13 mouse cellular contexts compared by ENCODE assay signal in genomic region chr8:34398914-34399813, GRCm38 (mm10).
A peak's percentile ranks its signal among the peaks of the same experiment; 100 is the strongest.
DNase-seq lines count a peak whose midpoint lies in the region; ATAC-seq and TF ChIP-seq lines count a peak whose summit lies in the region.
"Had no signal": no experiment of that assay in that cellular context is flagged by ENCODE, and none has a peak within 500 bp of the region (broad histone marks: within the 10 kb centered on the region; RNA-seq: fewer than 3 reads in every experiment).

No protein-coding gene starts in this region.

- H3K27me3 ChIP-seq in kidney, postnatal 0 days (ENCODE audit: insufficient read depth, low read length), result no peaks in the 10 kb centered on the region
- no peaks in the 10 kb centered on the region for H3K27me3 ChIP-seq in forebrain, embryonic 12.5 days
- H3K27me3 ChIP-seq in limb, embryonic 10.5 days (ENCODE audit: low read depth, poor library complexity, severe bottlenecking), result no peaks in the 10 kb centered on the region
- no peaks in the 10 kb centered on the region for H3K27me3 ChIP-seq in neural tube, embryonic 15.5 days (replicated peaks)

- TF ChIP-seq CTCF in kidney, postnatal 0 days (IDR thresholded peaks at IDR 0.05; ENCODE audit: low read depth), result no peak
- no peak for TF ChIP-seq CTCF in gastrocnemius, adult 2 months (IDR thresholded peaks at IDR 0.05)

- intact Hi-C loops in gastrocnemius, adult 2 months (cut with DNase I), result no loop called here

- peak; percentile 83 for DNase-seq in kidney, postnatal 0 days (ENCODE audit: low spot score)
- DNase-seq in kidney, adult 11 months, result no peak
- DNase-seq in limb, embryonic 10.5 days (ENCODE audit: low spot score), result no peak
- no peak for DNase-seq in spleen, adult 12 weeks (ENCODE audit: low spot score)
- DNase-seq in frontal cortex, postnatal 14 days (ENCODE audit: low spot score in 2 of 2), result no peak
- DNase-seq in gastrocnemius, adult 2 months, result no peak
- DNase-seq: adrenal gland, postnatal 25 days; cerebellum, postnatal 36 days; right cerebral cortex, postnatal 14 days had no signal

- no peak overlapping the region for H3K4me3 ChIP-seq in kidney, postnatal 0 days (replicated peaks; ENCODE audit: low read depth, low read length)
- no peak overlapping the region for H3K4me3 ChIP-seq in forebrain, embryonic 12.5 days (replicated peaks)
- no peak overlapping the region for H3K4me3 ChIP-seq in limb, embryonic 10.5 days
- H3K4me3 ChIP-seq in neural tube, embryonic 15.5 days (replicated peaks), result no peak overlapping the region
- no peak overlapping the region for H3K4me3 ChIP-seq in gastrocnemius, adult 2 months
- H3K4me3 ChIP-seq: myocyte had no signal

- peak; percentile 61 for ATAC-seq in kidney, postnatal 0 days (replicated peaks; ENCODE audit: low FRiP score, low read depth)
- ATAC-seq in forebrain, embryonic 12.5 days (ENCODE audit: low FRiP score), result no peak
- no peak for ATAC-seq in neural tube, embryonic 15.5 days (ENCODE audit: low FRiP score)
- ATAC-seq: intestine, postnatal 0 days had no signal

- no peaks in the 10 kb centered on the region for H3K36me3 ChIP-seq in kidney, postnatal 0 days (ENCODE audit: insufficient read depth, low read length)
- no peaks in the 10 kb centered on the region for H3K36me3 ChIP-seq in forebrain, embryonic 12.5 days (replicated peaks)
- no peaks in the 10 kb centered on the region for H3K36me3 ChIP-seq in limb, embryonic 10.5 days
- no peaks in the 10 kb centered on the region for H3K36me3 ChIP-seq in neural tube, embryonic 15.5 days

- H3K4me1 ChIP-seq in kidney, postnatal 0 days (replicated peaks; ENCODE audit: insufficient read depth, low read length), result no peaks in the 10 kb centered on the region
- H3K4me1 ChIP-seq in forebrain, embryonic 12.5 days, result peaks cover 27% of the 10 kb centered on the region
- H3K4me1 ChIP-seq in limb, embryonic 10.5 days, result peaks cover 31% of the 10 kb centered on the region
- H3K4me1 ChIP-seq in neural tube, embryonic 15.5 days, result peaks cover 29% of the 10 kb centered on the region

- no peak overlapping the region for H3K9ac ChIP-seq in kidney, postnatal 0 days (ENCODE audit: low read depth, low read length)
- no peak overlapping the region for H3K9ac ChIP-seq in forebrain, embryonic 12.5 days
- no peak overlapping the region for H3K9ac ChIP-seq in neural tube, embryonic 15.5 days (replicated peaks)

- no peaks in the 10 kb centered on the region for H3K9me3 ChIP-seq in kidney, postnatal 0 days (replicated peaks; ENCODE audit: low read length)
- no peaks in the 10 kb centered on the region for H3K9me3 ChIP-seq in forebrain, embryonic 12.5 days
- H3K9me3 ChIP-seq in limb, embryonic 10.5 days (replicated peaks), result no peaks in the 10 kb centered on the region
- no peaks in the 10 kb centered on the region for H3K9me3 ChIP-seq in neural tube, embryonic 15.5 days (replicated peaks)

- H3K27ac ChIP-seq in kidney, postnatal 0 days, result no peak overlapping the region
- H3K27ac ChIP-seq in forebrain, embryonic 12.5 days, result peak overlapping the region; percentile 84
- H3K27ac ChIP-seq in limb, embryonic 10.5 days, result peak overlapping the region; percentile 85
- peak overlapping the region; percentile 77 for H3K27ac ChIP-seq in neural tube, embryonic 15.5 days (replicated peaks)
- H3K27ac ChIP-seq in gastrocnemius, adult 2 months, result no peak overlapping the region

- WGBS in kidney, postnatal 0 days, result 37% methylated on average over 14 of the region's 14 CpGs
- WGBS in forebrain, embryonic 12.5 days, result 52% methylated on average over 14 of the region's 14 CpGs
- WGBS in limb, embryonic 10.5 days, result 59% methylated on average over 14 of the region's 14 CpGs
- WGBS in neural tube, embryonic 15.5 days, result 35% methylated on average over 14 of the region's 14 CpGs

- no peak overlapping the region for H3K4me2 ChIP-seq in kidney, postnatal 0 days (ENCODE audit: low read length)
- no peak overlapping the region for H3K4me2 ChIP-seq in forebrain, embryonic 12.5 days
- H3K4me2 ChIP-seq in neural tube, embryonic 15.5 days, result no peak overlapping the region

Comparison
In these comparisons a context has a peak if more than half of its experiments do, and no peak if none do; other contexts are left out.
1. H3K27ac ChIP-seq: peak in forebrain, embryonic 12.5 days (single experiment), limb, embryonic 10.5 days (single experiment) and neural tube, embryonic 15.5 days (single experiment); none in kidney, postnatal 0 days (single experiment) and gastrocnemius, adult 2 months (single experiment).